26 mouse cellular contexts compared by ENCODE assay signal in genomic region chr2:45129556-45129955, GRCm38 (mm10). TPM values are rescaled to one million over a fixed set of nuclear protein-coding genes. Genes with fewer than 3 reads are reported as not detected.
DNase-seq lines count a peak whose midpoint lies in the region; ATAC-seq and TF ChIP-seq lines count a peak whose summit lies in the region.
"Had no signal": no experiment of that assay in that cellular context is flagged by ENCODE, and none has a peak within 500 bp of the region (broad histone marks: within the 10 kb centered on the region; RNA-seq: fewer than 3 reads in every experiment).

No protein-coding gene starts in this region.

- no peaks in the 10 kb centered on the region for H3K4me1 ChIP-seq in lung, postnatal 0 days (ENCODE audit: insufficient read depth, low read depth, low read length)
- H3K4me1 ChIP-seq: embryonic facial prominence, embryonic 10.5 days; embryonic facial prominence, embryonic 13.5 days; forebrain, embryonic 12.5 days; forebrain, embryonic 15.5 days; hindbrain, embryonic 12.5 days; hindbrain, embryonic 15.5 days had no signal

- no peaks in the 10 kb centered on the region for H3K36me3 ChIP-seq in lung, postnatal 0 days (ENCODE audit: insufficient read depth, low read length)
- H3K36me3 ChIP-seq: embryonic facial prominence, embryonic 10.5 days; embryonic facial prominence, embryonic 13.5 days; forebrain, embryonic 12.5 days; forebrain, embryonic 15.5 days; hindbrain, embryonic 12.5 days; hindbrain, embryonic 15.5 days had no signal

- peak; percentile 26 for DNase-seq in adrenal gland, adult 2 months
- DNase-seq in adrenal gland, adult 8-10 months: no peak
- DNase-seq in layer of hippocampus, adult 2 months (ENCODE audit: low spot score in 2 of 2): no peak
- no peak for DNase-seq in layer of hippocampus, adult 8-10 months (ENCODE audit: low spot score in 2 of 2)
- no peak for DNase-seq in lung, postnatal 0 days (ENCODE audit: low spot score)
- no peak for DNase-seq in lung, postnatal 25 days (ENCODE audit: low spot score)
- DNase-seq in Muller cell, postnatal 12 days (ENCODE audit: inconsistent ontology term): peak; percentile 34
- no peak for DNase-seq in gastrocnemius, adult 18-20 months (ENCODE audit: low spot score)
- DNase-seq: adrenal gland, postnatal 14 days; cerebellum, adult 11-12 months; cerebellum, adult 8-10 months; cerebellum, postnatal 10 days; cerebellum, postnatal 36 days; embryo, embryonic 11 days; gastrocnemius, postnatal 10 days; gastrocnemius, postnatal 36 days; heart, postnatal 36 days had no signal

- no peaks in the 10 kb centered on the region for H3K27me3 ChIP-seq in lung, postnatal 0 days (replicated peaks; ENCODE audit: insufficient read depth, low read length)
- H3K27me3 ChIP-seq: embryonic facial prominence, embryonic 13.5 days; forebrain, embryonic 12.5 days; forebrain, embryonic 15.5 days; hindbrain, embryonic 12.5 days; hindbrain, embryonic 15.5 days; Patski had no signal

- H3K9ac ChIP-seq in lung, postnatal 0 days (replicated peaks; ENCODE audit: low read depth): no peak overlapping the region
- H3K9ac ChIP-seq: embryonic facial prominence, embryonic 13.5 days; forebrain, embryonic 12.5 days; forebrain, embryonic 15.5 days; hindbrain, embryonic 12.5 days; hindbrain, embryonic 15.5 days had no signal

- TF ChIP-seq EP300 in lung, postnatal 0 days (IDR thresholded peaks at IDR 0.05): no peak

- 51% methylated on average over 6 of the region's 6 CpGs for WGBS in lung, postnatal 0 days

- H3K4me3 ChIP-seq in layer of hippocampus, adult 2 months: no peak overlapping the region
- no peak overlapping the region for H3K4me3 ChIP-seq in lung, postnatal 0 days (ENCODE audit: low read depth, low read length)
- H3K4me3 ChIP-seq: embryonic facial prominence, embryonic 10.5 days; embryonic facial prominence, embryonic 13.5 days; erythroblast, embryonic 14.5 days; forebrain, embryonic 12.5 days; forebrain, embryonic 15.5 days; hindbrain, embryonic 12.5 days; hindbrain, embryonic 15.5 days had no signal

- peak overlapping the region; percentile 8; the same call in 1 of the 2 replicates for H3K27ac ChIP-seq in layer of hippocampus, adult 2 months
- H3K27ac ChIP-seq in lung, postnatal 0 days (ENCODE audit: low read length): 0 out of 2 replicates have a peak overlapping the region, but pooled peaks have one; percentile 5
- H3K27ac ChIP-seq: embryonic facial prominence, embryonic 10.5 days; embryonic facial prominence, embryonic 13.5 days; forebrain, embryonic 12.5 days; forebrain, embryonic 15.5 days; hindbrain, embryonic 12.5 days; hindbrain, embryonic 15.5 days had no signal

- no peaks in the 10 kb centered on the region for H3K9me3 ChIP-seq in lung, postnatal 0 days (ENCODE audit: low read length)
- H3K9me3 ChIP-seq: embryonic facial prominence, embryonic 10.5 days; embryonic facial prominence, embryonic 13.5 days; forebrain, embryonic 12.5 days; forebrain, embryonic 15.5 days; hindbrain, embryonic 12.5 days; hindbrain, embryonic 15.5 days had no signal

- TF ChIP-seq CTCF in layer of hippocampus, adult 2 months (conservative IDR thresholded peaks at IDR 0.05): no peak
- no peak for TF ChIP-seq CTCF in lung, postnatal 0 days (IDR thresholded peaks at IDR 0.05)

- H3K4me2 ChIP-seq in lung, postnatal 0 days (replicated peaks; ENCODE audit: low read depth, low read length): no peak overlapping the region
- H3K4me2 ChIP-seq: embryonic facial prominence, embryonic 13.5 days; forebrain, embryonic 12.5 days; forebrain, embryonic 15.5 days; heart, embryonic 11.5 days; hindbrain, embryonic 12.5 days; hindbrain, embryonic 15.5 days had no signal

- ATAC-seq in lung, postnatal 0 days: no peak
- ATAC-seq: forebrain, embryonic 15.5 days; Patski had no signal

RNA-seq across cellular contexts. Expression of gene Zeb2, which starts 12.4 kb away (rescaled TPM):
- 100 to 1,000 TPM; 162 to 223 TPM for total RNA-seq in adrenal gland, adult 2 months (2021)
- 9.8 and 12.4 TPM in 2 replicates for polyA plus RNA-seq in adrenal gland, adult 2 months (2012; rRNA removed)
- 100 to 1,000 TPM; 131 to 156 (median 144) TPM for total RNA-seq in adrenal gland, adult 8-10 months (2022)
- 100 to 1,000 TPM; 430 to 443 TPM for total RNA-seq in layer of hippocampus, adult 2 months (2021)
- total RNA-seq in layer of hippocampus, adult 8-10 months (2022): 100 to 1,000 TPM; 346 to 374 (median 360) TPM
- 36.4 and 44.9 TPM in 2 replicates for polyA plus RNA-seq in lung, postnatal 0 days (2015; fragmentation: Nextera tagmentation; extraction: Ambion mirVana)
- 10 to 100 TPM; 34.8 to 49.2 TPM for total RNA-seq in gastrocnemius, adult 18-20 months (2021)

Comparison
In these comparisons a context has a peak if more than half of its experiments do, and no peak if none do; other contexts are left out.
1. DNase-seq: peak in adrenal gland, adult 2 months (single experiment) and Muller cell, postnatal 12 days (single experiment); none in adrenal gland, adult 8-10 months (single experiment), layer of hippocampus, adult 2 months (0 of 2), layer of hippocampus, adult 8-10 months (0 of 2), lung, postnatal 0 days (single experiment), lung, postnatal 25 days (single experiment) and gastrocnemius, adult 18-20 months (single experiment).